Mouse (Mus musculus) layer of hippocampus, postnatal 36 days (tissue): ENCODE data around the gene Eif4b. TPM values are rescaled to one million over a fixed set of nuclear protein-coding genes. Genes with fewer than 3 reads are reported as not detected.

ENCODE experiments used
- total RNA-seq, 2 experiments: library from RNA; stranded (reverse); gene quantifications; 2 replicates each; pipeline ENCODE4 v1.2.3; 2021

The Eif4b gene
- total RNA-seq, 2 experiments from 2014 or later = 179 to 182 TPM

Other genes with a start within 250 kb of the Eif4b start
- gene Krt1, start 223.0 kb upstream of the Eif4b start, total RNA-seq = 1 to 10 TPM; 3.5 to 4.6 TPM
- 10 to 100 TPM in 1 of 2 experiments, 1 to 10 TPM in 1; 9.2 to 10.1 TPM for gene Krt77, start 204.1 kb upstream of the Eif4b start, total RNA-seq
- not detected for gene Krt76, start 180.9 kb upstream of the Eif4b start, total RNA-seq
- not detected for gene Krt4, start 149.0 kb upstream of the Eif4b start, total RNA-seq
- not detected for gene Krt79, start 133.4 kb upstream of the Eif4b start, total RNA-seq
- not detected for gene Krt78, start 119.5 kb upstream of the Eif4b start, total RNA-seq
- under 1 TPM in 1 of 2 experiments, not detected in 1; 0.18 TPM for gene Krt8, start 69.3 kb upstream of the Eif4b start, total RNA-seq
- under 1 TPM in 1 of 2 experiments, not detected in 1; 0.71 TPM for gene Krt18, start 45.6 kb upstream of the Eif4b start, total RNA-seq
- 10 to 100 TPM; 10.7 to 22.0 TPM for gene Tns2, start 26.6 kb downstream of the Eif4b start, total RNA-seq
- 100 to 1,000 TPM; 141 to 151 TPM for gene Spryd3, start 62.5 kb downstream of the Eif4b start, total RNA-seq
- gene Igfbp6, start 70.6 kb downstream of the Eif4b start, total RNA-seq = 1 to 10 TPM; 8.2 to 8.9 TPM
- gene Soat2, start 76.8 kb downstream of the Eif4b start, total RNA-seq = under 1 TPM in 1 of 2 experiments, not detected in 1; 0.23 TPM
- 10 to 100 TPM; 68.8 to 69.4 TPM for gene Zfp740, start 129.5 kb downstream of the Eif4b start, total RNA-seq
- 10 to 100 TPM; 37.1 to 39.5 TPM for gene Csad, start 131.0 kb downstream of the Eif4b start, total RNA-seq
- 1 to 10 TPM; 1.8 to 2.2 TPM for gene Itgb7, start 158.2 kb downstream of the Eif4b start, total RNA-seq
- 1 to 10 TPM; 8.3 to 10.0 TPM for gene Rarg, start 183.7 kb downstream of the Eif4b start, total RNA-seq
- gene Gm9918, start 196.8 kb downstream of the Eif4b start, total RNA-seq = not detected
- 10 to 100 TPM; 33.9 to 37.3 TPM for gene Mfsd5, start 205.7 kb downstream of the Eif4b start, total RNA-seq
- gene Espl1, start 222.5 kb downstream of the Eif4b start, total RNA-seq = 1 to 10 TPM; 1.4 to 1.8 TPM